Mouse (Mus musculus) cerebellum, postnatal 10 days (tissue): Measurements from ENCODE around the gene Fbxo40.

ENCODE experiments used
- DNase-seq, 2 experiments: peaks; one replicate each; pipeline ENCODE4 v3.0.0; 2021; ENCODE audit warnings: mixed read lengths in 2 of 2

Fbxo40 gene

DNA sequence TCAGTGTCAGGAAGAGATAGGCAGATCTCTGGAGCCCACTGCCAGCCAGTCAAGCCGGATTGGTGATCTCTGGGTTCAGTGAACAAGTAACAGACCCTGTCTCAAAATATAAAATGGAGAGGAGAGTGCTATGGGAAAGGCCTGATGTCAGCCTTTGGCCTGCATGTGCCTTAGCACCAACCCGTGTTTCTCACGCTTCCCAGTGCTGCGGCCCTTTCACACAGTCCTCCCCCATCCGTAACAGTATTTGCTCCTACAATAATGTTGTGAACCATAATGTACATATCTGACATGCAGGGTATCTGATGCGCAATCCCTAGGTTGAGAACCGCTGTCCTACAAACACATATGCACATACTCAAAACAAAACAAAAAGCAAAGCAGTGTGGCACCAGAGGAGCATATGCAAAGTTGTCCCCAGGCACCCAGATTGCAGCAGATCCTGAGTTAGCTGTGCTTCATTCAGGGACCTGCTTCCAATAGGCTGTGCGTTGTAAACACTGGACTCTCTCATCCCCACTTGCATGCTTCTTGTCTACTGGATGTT, 69.1 kb downstream of the Fbxo40 start:
- no peak for DNase-seq

- no peak for DNase-seq
These were observed 69.9 kb downstream of the Fbxo40 start for GRCm38 (mm10) chr16:36920410-36920809.

GRCm38 (mm10) chr16:36918505-36918904, 71.8 kb downstream of the Fbxo40 start:
- DNase-seq, result no peak

DNA sequence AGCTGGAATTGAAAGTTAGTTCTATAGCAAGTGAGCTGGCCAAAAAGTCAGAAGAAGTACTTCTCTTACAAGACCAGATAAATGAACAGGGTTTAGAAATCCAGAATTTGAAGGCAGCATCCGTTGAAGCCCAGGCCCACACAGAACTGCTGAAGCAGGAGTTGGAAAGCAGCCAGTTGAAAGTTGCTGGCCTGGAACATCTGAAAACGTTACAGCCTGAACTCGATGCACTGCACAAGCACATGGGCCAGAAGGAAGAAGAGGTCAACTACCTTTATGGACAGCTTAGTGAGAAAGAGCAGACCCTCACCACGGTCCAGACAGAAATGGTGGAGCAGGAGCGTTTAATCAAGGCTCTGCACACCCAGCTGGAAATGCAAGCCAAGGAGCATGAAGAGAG, 76.1 kb downstream of the Fbxo40 start:
- DNase-seq, result no peak
